Mouse (Mus musculus): ENCODE measurements around the gene Uckl1. TPM values are rescaled to one million over a fixed set of nuclear protein-coding genes. Genes with fewer than 3 reads are reported as not detected.
A peak's percentile ranks its signal among the peaks of the same experiment; 100 is the strongest.

Uckl1 gene
- polyA plus RNA-seq, 1 experiment from 2014 or later = 61.3 TPM

- Histone ChIP-seq H3K4me3 (ENCODE audit: low read depth, low read length) (peak overlapping the region; percentile 84; the same call in 1 of the 2 replicates), H3K27me3 (ENCODE audit: control insufficient read depth, insufficient read depth, low read length) (no peaks in the 10 kb centered on the region), H3K9ac (replicated peaks; ENCODE audit: low read depth, low read length) (no peak overlapping the region), H3K36me3 (ENCODE audit: control insufficient read depth, insufficient read depth, low read length) (0 out of 2 replicates have a peak, but pooled peaks cover 4% of the 10 kb centered on the region), H3K27ac (ENCODE audit: low read depth, low read length) (no peak overlapping the region), H3K4me1 (ENCODE audit: control insufficient read depth, insufficient read depth, low read length) (peaks cover 17% of the 10 kb centered on the region), H3K4me2 (ENCODE audit: low read depth, low read length) (peak overlapping the region; percentile 76), H3K9me3 (ENCODE audit: control insufficient read depth, low read length) (no peaks in the 10 kb centered on the region)
- WGBS = 67% methylated on average over 6 of the region's 6 CpGs
- no peak for ATAC-seq (ENCODE audit: low read depth)
Measured at GRCm38 (mm10) chr2:181600226-181600758, 15.6 kb upstream of the Uckl1 start.

GRCm38 (mm10) chr2:181598454-181599351 is 14.0 kb upstream of the Uckl1 start, which contains the start of gene Samd10:
TSS of gene Samd10 (minus strand) at chr2:181599212.
- WGBS = 1% methylated on average over 61 of the region's 71 CpGs

GRCm38 (mm10) chr2:181597378-181598061 is 12.8 kb upstream of the Uckl1 start:
- 0 out of 2 replicates have a peak, but pooled peaks cover 4% of the 10 kb centered on the region for H3K36me3 ChIP-seq (ENCODE audit: control insufficient read depth, insufficient read depth, low read length)
- WGBS = 74% methylated on average over 7 of the region's 7 CpGs
- H3K27ac ChIP-seq (ENCODE audit: low read depth, low read length) = no peak overlapping the region
- H3K4me1 ChIP-seq (ENCODE audit: control insufficient read depth, insufficient read depth, low read length) = peaks cover 21% of the 10 kb centered on the region
- no peaks in the 10 kb centered on the region for H3K27me3 ChIP-seq (ENCODE audit: control insufficient read depth, insufficient read depth, low read length)
- no peak overlapping the region for H3K9ac ChIP-seq (replicated peaks; ENCODE audit: low read depth, low read length)
- no peak overlapping the region for H3K4me3 ChIP-seq (ENCODE audit: low read depth, low read length)
- ATAC-seq (ENCODE audit: low read depth) = no peak
- H3K9me3 ChIP-seq (ENCODE audit: control insufficient read depth, low read length) = no peaks in the 10 kb centered on the region
- peak overlapping the region; percentile 77 for H3K4me2 ChIP-seq (ENCODE audit: low read depth, low read length)

More at GRCm38 (mm10) chr2:181598454-181599351, 14.0 kb upstream of the Uckl1 start, which contains the start of gene Samd10:
- Histone ChIP-seq H3K27me3 (ENCODE audit: control insufficient read depth, insufficient read depth, low read length) (no peaks in the 10 kb centered on the region), H3K36me3 (ENCODE audit: control insufficient read depth, insufficient read depth, low read length) (0 out of 2 replicates have a peak, but pooled peaks cover 4% of the 10 kb centered on the region), H3K9me3 (ENCODE audit: control insufficient read depth, low read length) (no peaks in the 10 kb centered on the region), H3K27ac (ENCODE audit: low read depth, low read length) (peak within 1 kb of the TSS; percentile 90), H3K4me2 (ENCODE audit: low read depth, low read length) (peak within 1 kb of the TSS; percentile 77), H3K9ac (replicated peaks; ENCODE audit: low read depth, low read length) (peak within 1 kb of the TSS; percentile 90), H3K4me3 (ENCODE audit: low read depth, low read length) (peak within 1 kb of the TSS; percentile 76), H3K4me1 (ENCODE audit: control insufficient read depth, insufficient read depth, low read length) (peaks cover 17% of the 10 kb centered on the region)
- ATAC-seq (ENCODE audit: low read depth) = peak; percentile 47; the same call in 1 of the 2 replicates

- WGBS = 69% methylated on average over 6 of the region's 6 CpGs
- no peak for ATAC-seq (ENCODE audit: low read depth)
- H3K27ac ChIP-seq (ENCODE audit: low read depth, low read length) = no peak overlapping the region
- H3K4me1 ChIP-seq (ENCODE audit: control insufficient read depth, insufficient read depth, low read length) = peaks cover 19% of the 10 kb centered on the region
- H3K9me3 ChIP-seq (ENCODE audit: control insufficient read depth, low read length) = no peaks in the 10 kb centered on the region
- H3K36me3 ChIP-seq (ENCODE audit: control insufficient read depth, insufficient read depth, low read length) = 0 out of 2 replicates have a peak, but pooled peaks cover 4% of the 10 kb centered on the region
- no peak overlapping the region for H3K4me3 ChIP-seq (ENCODE audit: low read depth, low read length)
- H3K9ac ChIP-seq (replicated peaks; ENCODE audit: low read depth, low read length) = no peak overlapping the region
- H3K27me3 ChIP-seq (ENCODE audit: control insufficient read depth, insufficient read depth, low read length) = no peaks in the 10 kb centered on the region
- H3K4me2 ChIP-seq (ENCODE audit: low read depth, low read length) = no peak overlapping the region
Measured at GRCm38 (mm10) chr2:181596221-181596960, 11.7 kb upstream of the Uckl1 start.

GRCm38 (mm10) chr2:181594946-181595696 is 10.4 kb upstream of the Uckl1 start:
- Histone ChIP-seq H3K4me3 (ENCODE audit: low read depth, low read length) (no peak overlapping the region), H3K36me3 (ENCODE audit: control insufficient read depth, insufficient read depth, low read length) (0 out of 2 replicates have a peak, but pooled peaks cover 10% of the 10 kb centered on the region), H3K4me2 (ENCODE audit: low read depth, low read length) (no peak overlapping the region), H3K9me3 (ENCODE audit: control insufficient read depth, low read length) (no peaks in the 10 kb centered on the region), H3K27me3 (ENCODE audit: control insufficient read depth, insufficient read depth, low read length) (no peaks in the 10 kb centered on the region), H3K4me1 (ENCODE audit: control insufficient read depth, insufficient read depth, low read length) (peaks cover 23% of the 10 kb centered on the region), H3K9ac (replicated peaks; ENCODE audit: low read depth, low read length) (no peak overlapping the region), H3K27ac (ENCODE audit: low read depth, low read length) (no peak overlapping the region)
- no peak for ATAC-seq (ENCODE audit: low read depth)
- WGBS = 70% methylated on average over 4 of the region's 4 CpGs

- no peaks in the 10 kb centered on the region for H3K9me3 ChIP-seq (ENCODE audit: control insufficient read depth, low read length)
- H3K4me3 ChIP-seq (ENCODE audit: low read depth, low read length) = no peak overlapping the region
- H3K9ac ChIP-seq (replicated peaks; ENCODE audit: low read depth, low read length) = no peak overlapping the region
- no peak overlapping the region for H3K27ac ChIP-seq (ENCODE audit: low read depth, low read length)
- peaks cover 20% of the 10 kb centered on the region for H3K36me3 ChIP-seq (ENCODE audit: control insufficient read depth, insufficient read depth, low read length)
- ATAC-seq (ENCODE audit: low read depth) = no peak
- no peak overlapping the region for H3K4me2 ChIP-seq (ENCODE audit: low read depth, low read length)
- H3K27me3 ChIP-seq (ENCODE audit: control insufficient read depth, insufficient read depth, low read length) = no peaks in the 10 kb centered on the region
- H3K4me1 ChIP-seq (ENCODE audit: control insufficient read depth, insufficient read depth, low read length) = peaks cover 23% of the 10 kb centered on the region
Measured at GRCm38 (mm10) chr2:181593937-181594336, 9.2 kb upstream of the Uckl1 start.

- H3K27ac ChIP-seq (ENCODE audit: low read depth, low read length) = peak overlapping the region; percentile 86
- H3K9me3 ChIP-seq (ENCODE audit: control insufficient read depth, low read length) = no peaks in the 10 kb centered on the region
- peaks cover 23% of the 10 kb centered on the region for H3K4me1 ChIP-seq (ENCODE audit: control insufficient read depth, insufficient read depth, low read length)
- ATAC-seq (ENCODE audit: low read depth) = peak; percentile 7; the same call in 1 of the 2 replicates
- 5% methylated on average over 6 of the region's 6 CpGs for WGBS
- peak overlapping the region; percentile 98 for H3K4me3 ChIP-seq (ENCODE audit: low read depth, low read length)
- peaks cover 27% of the 10 kb centered on the region for H3K36me3 ChIP-seq (ENCODE audit: control insufficient read depth, insufficient read depth, low read length)
- no peaks in the 10 kb centered on the region for H3K27me3 ChIP-seq (ENCODE audit: control insufficient read depth, insufficient read depth, low read length)
- H3K9ac ChIP-seq (replicated peaks; ENCODE audit: low read depth, low read length) = peak overlapping the region; percentile 94
- H3K4me2 ChIP-seq (ENCODE audit: low read depth, low read length) = peak overlapping the region; percentile 85
Measured at GRCm38 (mm10) chr2:181593042-181593421, 8.3 kb upstream of the Uckl1 start.

All from neural tube, embryonic 14.5 days (tissue).